25 mouse cellular contexts compared by ENCODE assay signal in genomic region chr2:45434789-45435188, GRCm38 (mm10).
A peak's percentile ranks its signal among the peaks of the same experiment; 100 is the strongest.
DNase-seq lines count a peak whose midpoint lies in the region; ATAC-seq lines count a peak whose summit lies in the region.
"Had no signal": no experiment of that assay in that cellular context is flagged by ENCODE, and none has a peak within 500 bp of the region (broad histone marks: within the 10 kb centered on the region; RNA-seq: fewer than 3 reads in every experiment).

No protein-coding gene starts in this region.

- H3K27ac ChIP-seq in liver, embryonic 11.5 days (ENCODE audit: low read depth, low read length): peak overlapping the region; percentile 52
- H3K27ac ChIP-seq: embryonic facial prominence, embryonic 12.5 days; hindbrain, embryonic 13.5 days; kidney, embryonic 15.5 days; left cerebral cortex, adult 2 months; limb, embryonic 15.5 days; macrophage; midbrain, embryonic 13.5 days; neural tube, embryonic 13.5 days; stomach, postnatal 0 days had no signal

- H3K9ac ChIP-seq in liver, embryonic 11.5 days (ENCODE audit: low read depth, low read length): no peak overlapping the region
- H3K9ac ChIP-seq: embryonic facial prominence, embryonic 12.5 days; heart, embryonic 12.5 days; hindbrain, embryonic 13.5 days; kidney, embryonic 15.5 days; limb, embryonic 15.5 days; midbrain, embryonic 13.5 days; neural tube, embryonic 13.5 days had no signal

- H3K4me1 ChIP-seq in liver, embryonic 11.5 days (replicated peaks; ENCODE audit: control insufficient read depth, insufficient read depth, low read length): peaks cover 13% of the 10 kb centered on the region
- H3K4me1 ChIP-seq: heart, embryonic 12.5 days; kidney, embryonic 15.5 days; limb, embryonic 15.5 days had no signal

- H3K9me3 ChIP-seq in liver, embryonic 11.5 days (ENCODE audit: control insufficient read depth, low read length): no peaks in the 10 kb centered on the region
- H3K9me3 ChIP-seq: embryonic facial prominence, embryonic 12.5 days; heart, embryonic 12.5 days; hindbrain, embryonic 13.5 days; kidney, embryonic 15.5 days; limb, embryonic 15.5 days; midbrain, embryonic 13.5 days; neural tube, embryonic 13.5 days had no signal

- H3K4me3 ChIP-seq in liver, embryonic 11.5 days (ENCODE audit: low read depth, low read length): no peak overlapping the region
- H3K4me3 ChIP-seq: embryonic facial prominence, embryonic 12.5 days; heart, embryonic 12.5 days; hindbrain, embryonic 13.5 days; kidney, embryonic 15.5 days; left cerebral cortex, adult 2 months; limb, embryonic 15.5 days; midbrain, embryonic 13.5 days; neural tube, embryonic 13.5 days had no signal

- ATAC-seq in liver, embryonic 11.5 days (replicated peaks; ENCODE audit: low FRiP score): no peak
- peak; percentile 24 for ATAC-seq in megakaryocyte-erythroid progenitor cell, adult 5-6 weeks (replicated peaks; ENCODE audit: low FRiP score, low TSS enrichment, poor library complexity, severe bottlenecking)
- ATAC-seq: intestine, embryonic 16.5 days; midbrain, embryonic 13.5 days had no signal

- 70% methylated on average over 5 of the region's 5 CpGs for WGBS in liver, embryonic 11.5 days

- peak overlapping the region; percentile 6 for H3K4me2 ChIP-seq in liver, embryonic 11.5 days
- H3K4me2 ChIP-seq: embryonic facial prominence, embryonic 12.5 days; heart, embryonic 12.5 days; hindbrain, embryonic 13.5 days; kidney, embryonic 15.5 days; limb, embryonic 15.5 days; midbrain, embryonic 13.5 days; neural tube, embryonic 13.5 days had no signal

- peak; percentile 21 for DNase-seq in kidney, adult 18-20 months
- DNase-seq in kidney, postnatal 4 days: no peak
- peak; percentile 12 for DNase-seq in forelimb bud, embryonic 11.5 days (ENCODE audit: low read depth, low spot score)
- DNase-seq in liver, embryonic 11.5 days (ENCODE audit: low spot score): no peak
- DNase-seq in gastrocnemius, postnatal 25 days: no peak
- no peak for DNase-seq in kidney, adult 11 months
- DNase-seq: cerebellum, adult 11-12 months; cerebellum, adult 9-11 months; embryo, embryonic 11 days; layer of hippocampus, adult 9-11 months; lung, adult 2 months; thymus, adult 18-20 months; thymus, postnatal 25 days had no signal

- H3K27me3 ChIP-seq in liver, embryonic 11.5 days (replicated peaks; ENCODE audit: control insufficient read depth, insufficient read depth, low read length): no peaks in the 10 kb centered on the region
- H3K27me3 ChIP-seq: embryonic facial prominence, embryonic 12.5 days; heart, embryonic 12.5 days; hindbrain, embryonic 13.5 days; kidney, embryonic 15.5 days; limb, embryonic 15.5 days; midbrain, embryonic 13.5 days; neural tube, embryonic 13.5 days had no signal

- no peaks in the 10 kb centered on the region for H3K36me3 ChIP-seq in liver, embryonic 11.5 days (ENCODE audit: control insufficient read depth, insufficient read depth, low read length)
- H3K36me3 ChIP-seq: embryonic facial prominence, embryonic 12.5 days; heart, embryonic 12.5 days; hindbrain, embryonic 13.5 days; kidney, embryonic 15.5 days; limb, embryonic 15.5 days; midbrain, embryonic 13.5 days; neural tube, embryonic 13.5 days had no signal

Comparison
In these comparisons a context has a peak if more than half of its experiments do, and no peak if none do; other contexts are left out.
1. DNase-seq: peak in kidney, adult 18-20 months (single experiment) and forelimb bud, embryonic 11.5 days (single experiment); none in kidney, postnatal 4 days (0 of 2), liver, embryonic 11.5 days (single experiment), gastrocnemius, postnatal 25 days (single experiment) and kidney, adult 11 months (single experiment).